Mouse (Mus musculus): Measurements from ENCODE around the gene Gm45521.

The Gm45521 gene

GRCm38 (mm10) chr14:7957049-7957448 lies at the start of gene Gm45521:
Gene Gm45521 (plus strand): TSS chr14:7957288.
- DNase-seq (ENCODE audit: inconsistent ontology term) = no peak

GRCm38 (mm10) chr14:7909472-7909871 lies 47.6 kb upstream of the Gm45521 start:
- DNase-seq (ENCODE audit: inconsistent ontology term) = no peak

- no peak for DNase-seq (ENCODE audit: inconsistent ontology term)
Measured at GRCm38 (mm10) chr14:7913842-7914241, 43.2 kb upstream of the Gm45521 start.

GRCm38 (mm10) chr14:7914461-7914860 lies 42.6 kb upstream of the Gm45521 start:
- no peak for DNase-seq (ENCODE audit: inconsistent ontology term)

- DNase-seq (ENCODE audit: inconsistent ontology term) = no peak
Measured at GRCm38 (mm10) chr14:7918150-7918991, 38.7 kb upstream of the Gm45521 start.

- no peak for DNase-seq (ENCODE audit: inconsistent ontology term)
Measured at GRCm38 (mm10) chr14:7919309-7919708, 37.8 kb upstream of the Gm45521 start.

DNA sequence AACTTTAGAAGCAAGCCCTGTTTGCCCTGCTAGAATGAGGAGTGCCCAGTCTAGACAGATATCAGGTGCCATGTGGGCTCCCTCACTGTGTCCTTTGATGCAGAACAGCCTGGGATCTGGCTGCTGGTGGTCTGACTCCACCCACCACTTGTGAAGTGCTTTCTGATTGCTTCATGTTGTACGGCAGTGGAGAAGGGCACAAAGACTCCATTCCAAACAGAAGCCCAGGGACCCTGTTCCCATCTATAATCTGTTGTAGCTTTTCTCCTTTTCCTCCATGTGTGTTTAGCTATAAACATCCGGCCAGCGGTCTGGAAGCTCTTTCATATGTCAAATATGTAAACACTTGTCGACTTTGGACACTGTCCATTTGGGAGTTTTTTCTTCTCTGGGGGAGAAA lies 37.2 kb upstream of the Gm45521 start:
- DNase-seq (ENCODE audit: inconsistent ontology term) = no peak

DNA sequence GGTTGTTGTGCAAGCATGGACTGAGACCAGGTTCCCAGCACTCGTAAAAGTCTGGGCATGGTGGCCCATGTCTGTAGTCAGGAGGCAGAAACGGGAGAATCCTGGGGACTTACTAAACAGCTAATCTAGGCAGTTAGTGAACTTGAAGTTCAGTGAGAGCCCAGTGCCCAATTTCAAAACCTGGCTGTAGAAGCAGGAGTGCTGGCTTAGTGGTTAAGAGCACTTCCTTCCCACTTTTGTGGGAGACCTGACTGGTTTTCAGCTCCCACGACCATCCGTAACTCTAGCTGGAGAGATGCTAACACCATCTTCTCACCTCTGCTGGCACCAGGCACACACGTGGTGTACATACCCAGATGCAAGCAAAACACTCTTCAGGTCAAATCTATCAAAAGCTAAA lies 35.6 kb upstream of the Gm45521 start:
- DNase-seq (ENCODE audit: inconsistent ontology term) = no peak

DNA sequence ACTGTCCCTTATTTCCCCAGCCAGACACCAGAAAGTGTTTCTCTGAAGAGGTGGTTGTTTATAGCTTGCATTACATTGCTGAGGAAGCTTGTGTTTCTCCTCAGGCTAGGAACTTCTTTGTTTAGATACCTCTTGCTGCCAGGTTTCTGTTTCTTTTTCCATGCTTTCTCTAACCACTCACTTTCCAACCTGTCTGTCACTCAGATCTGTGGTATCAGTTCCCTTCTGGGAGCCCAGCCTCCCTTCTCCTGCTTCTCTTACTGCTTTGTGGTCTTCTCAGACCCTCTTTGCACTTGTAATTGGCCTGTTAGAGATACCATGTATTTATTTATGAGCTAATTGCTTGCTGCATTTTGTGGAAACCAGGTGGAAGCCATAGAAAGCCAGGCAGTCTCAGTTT lies 33.5 kb upstream of the Gm45521 start:
- DNase-seq (ENCODE audit: inconsistent ontology term) = no peak

DNA sequence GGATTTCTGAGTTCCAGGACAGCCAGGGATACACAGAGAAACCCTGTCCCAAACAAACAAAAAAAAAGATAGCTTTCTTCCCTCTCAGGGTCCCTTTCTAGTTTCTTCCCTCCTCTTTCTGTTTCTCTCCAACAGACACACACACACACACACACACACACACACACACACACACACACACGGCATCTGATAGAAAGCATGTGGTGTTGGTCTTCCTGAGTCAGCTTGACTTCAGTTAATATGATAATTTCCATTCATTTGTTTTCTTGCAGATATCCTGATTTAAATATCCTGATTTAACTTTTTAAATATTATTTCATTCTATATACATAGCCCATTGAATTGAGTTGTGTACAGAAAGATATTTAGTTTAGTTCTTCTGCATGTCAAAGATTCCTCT lies 28.7 kb upstream of the Gm45521 start:
- no peak for DNase-seq (ENCODE audit: inconsistent ontology term)

GRCm38 (mm10) chr14:7929029-7929428 lies 28.1 kb upstream of the Gm45521 start:
- no peak for DNase-seq (ENCODE audit: inconsistent ontology term)

GRCm38 (mm10) chr14:7932151-7932550 lies 24.9 kb upstream of the Gm45521 start:
- DNase-seq (ENCODE audit: inconsistent ontology term) = no peak

DNA sequence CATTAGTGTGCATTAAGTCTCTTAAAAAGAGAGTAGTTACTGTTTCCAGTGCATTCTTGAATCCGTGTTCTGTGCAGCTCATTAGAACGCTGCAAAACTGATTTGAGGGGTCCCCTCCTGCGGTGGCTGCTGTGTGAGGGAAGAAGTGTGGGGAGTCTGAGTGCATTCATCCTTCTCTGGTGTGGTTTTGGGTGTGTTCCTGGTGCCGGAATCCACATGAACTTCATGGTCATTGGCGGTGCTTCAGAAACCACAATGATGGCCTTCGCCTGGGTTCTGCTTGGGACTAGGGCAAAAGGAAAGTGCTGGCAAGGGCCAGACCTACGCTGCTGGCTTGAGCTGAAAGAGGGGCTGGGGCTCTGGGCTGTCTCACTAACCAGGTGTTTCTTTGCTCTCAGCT lies 22.9 kb upstream of the Gm45521 start:
- DNase-seq (ENCODE audit: inconsistent ontology term) = peak; percentile 51

DNA sequence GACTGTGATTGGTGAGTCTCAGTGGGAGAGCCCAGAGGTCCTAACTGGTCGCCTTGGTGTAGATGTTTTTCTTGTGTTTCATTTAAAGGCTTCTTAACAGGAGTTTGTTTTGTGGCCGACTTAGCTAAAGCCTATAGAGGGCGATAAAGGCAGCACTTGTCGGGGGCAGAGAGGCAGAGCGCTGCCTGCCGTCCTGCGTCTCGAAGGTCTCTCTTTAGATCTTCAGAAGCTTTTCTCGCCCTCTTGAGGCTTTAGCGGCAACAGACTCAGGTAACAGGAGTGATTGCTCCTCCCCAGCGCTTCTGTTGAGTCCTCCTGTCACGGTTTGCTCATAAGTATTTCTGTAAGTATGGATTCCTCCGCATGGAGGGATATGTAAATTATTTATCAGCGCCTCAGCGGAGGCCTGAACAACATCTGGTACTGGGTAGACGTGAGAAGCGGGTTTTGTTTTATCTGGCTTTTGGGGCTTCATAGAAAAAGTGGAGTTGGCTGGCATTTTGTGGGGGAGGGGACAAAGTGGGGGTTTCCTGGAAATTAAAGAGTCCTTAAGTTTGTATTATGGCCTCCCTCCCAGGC lies 19.9 kb upstream of the Gm45521 start:
- DNase-seq (ENCODE audit: inconsistent ontology term) = no peak

DNA sequence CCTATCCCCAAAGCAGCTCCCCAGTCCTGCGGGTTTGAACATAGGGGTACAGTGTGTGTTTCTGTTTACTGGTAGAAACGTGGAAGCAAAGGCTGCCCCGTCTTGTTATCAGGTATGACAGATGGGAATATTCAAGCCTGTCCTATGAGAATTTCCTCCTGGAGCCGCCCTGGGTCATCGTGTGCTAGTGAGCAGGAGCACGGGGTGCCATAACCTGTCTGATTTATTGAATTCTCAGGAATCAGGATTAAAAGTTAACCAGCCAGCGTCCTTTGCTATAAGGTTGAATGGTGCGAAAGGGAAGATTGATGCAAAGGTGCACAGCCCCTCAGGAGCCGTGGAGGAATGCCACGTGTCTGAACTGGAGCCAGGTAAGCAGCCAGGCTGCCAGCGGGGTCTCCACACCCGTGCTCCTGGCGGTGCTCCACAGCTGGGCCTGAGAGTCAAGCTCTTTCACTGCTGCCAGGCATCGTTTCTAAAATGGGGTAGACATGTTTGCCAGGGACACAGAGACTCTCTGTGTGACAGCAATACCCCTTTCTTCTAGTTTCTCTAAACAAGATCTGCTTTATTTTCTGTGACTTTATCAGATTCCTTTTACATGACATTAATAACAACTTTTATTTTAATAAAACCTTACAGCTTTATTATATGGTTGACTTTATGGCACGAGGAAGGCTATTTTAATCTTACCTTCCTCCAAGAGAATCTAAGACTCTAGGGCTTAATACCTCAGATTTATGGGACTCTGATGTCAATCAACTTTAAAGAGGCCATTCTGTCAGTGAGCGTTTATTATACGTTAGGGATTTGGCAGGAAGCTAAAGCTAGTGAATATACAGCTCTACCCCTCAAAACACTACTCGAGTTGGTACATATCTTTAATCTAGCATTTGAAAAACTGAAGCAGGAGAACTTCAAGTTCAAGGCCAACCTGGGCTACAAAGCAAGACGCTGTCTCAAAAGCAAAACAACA lies 18.0 kb upstream of the Gm45521 start:
- no peak for DNase-seq (ENCODE audit: inconsistent ontology term)

- no peak for DNase-seq (ENCODE audit: inconsistent ontology term)
Measured at GRCm38 (mm10) chr14:7941413-7941812, 15.7 kb upstream of the Gm45521 start.

- DNase-seq (ENCODE audit: inconsistent ontology term) = peak; percentile 72
Measured at GRCm38 (mm10) chr14:7943101-7943800, 13.8 kb upstream of the Gm45521 start.

DNA sequence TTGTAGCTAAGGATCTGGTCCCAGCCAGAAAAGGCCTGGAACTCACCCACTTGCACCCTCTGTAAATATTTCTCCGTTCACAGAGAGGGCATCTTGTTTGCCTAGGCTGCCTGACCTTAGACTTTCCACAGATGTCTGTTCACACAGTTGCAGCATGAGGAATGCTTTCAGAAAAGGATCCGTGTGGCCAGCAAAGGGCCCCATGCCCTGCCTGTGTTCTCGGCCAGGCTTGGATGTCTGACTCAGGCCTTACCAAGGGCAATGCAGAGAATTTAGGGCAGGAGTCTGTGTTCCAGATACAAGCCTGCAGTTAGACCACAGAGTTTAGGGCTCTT lies 13.3 kb upstream of the Gm45521 start:
- peak; percentile 77 for DNase-seq (ENCODE audit: inconsistent ontology term)

DNA sequence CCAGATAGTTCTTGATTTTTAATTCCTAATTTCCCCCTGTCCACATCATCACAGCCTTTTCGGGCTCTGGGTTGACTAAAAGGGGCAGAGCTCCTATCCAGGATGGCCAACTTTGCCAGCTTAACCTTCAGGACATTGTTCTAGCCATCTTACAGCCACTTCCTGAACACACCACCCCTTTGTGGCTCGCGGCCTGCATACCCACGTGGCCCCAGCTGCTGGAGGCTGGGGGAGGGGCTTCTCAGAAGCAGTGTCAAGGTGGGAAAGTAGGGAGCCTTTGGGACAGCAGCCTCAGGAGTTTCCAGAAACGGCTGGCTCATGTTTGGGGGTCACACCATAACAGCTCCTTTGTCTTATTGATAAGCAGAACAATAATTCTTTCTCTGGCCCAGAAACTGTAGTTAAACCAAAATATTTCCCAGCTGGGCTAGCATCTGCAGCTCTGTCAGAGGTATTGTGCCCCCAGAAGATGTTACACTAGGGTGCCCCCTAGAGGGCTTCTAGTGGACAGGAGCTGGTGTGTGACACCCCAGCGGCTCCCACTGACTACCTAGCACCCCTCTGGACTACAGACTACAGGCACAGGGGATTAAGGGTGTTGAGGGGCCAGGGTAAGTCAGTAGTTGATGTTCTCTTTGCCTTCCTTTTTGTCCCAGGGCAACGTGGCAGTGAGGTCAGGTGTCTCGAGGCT lies 12.6 kb upstream of the Gm45521 start:
- no peak for DNase-seq (ENCODE audit: inconsistent ontology term)

- DNase-seq (ENCODE audit: inconsistent ontology term) = no peak
Measured at GRCm38 (mm10) chr14:7945261-7945660, 11.8 kb upstream of the Gm45521 start.

DNA sequence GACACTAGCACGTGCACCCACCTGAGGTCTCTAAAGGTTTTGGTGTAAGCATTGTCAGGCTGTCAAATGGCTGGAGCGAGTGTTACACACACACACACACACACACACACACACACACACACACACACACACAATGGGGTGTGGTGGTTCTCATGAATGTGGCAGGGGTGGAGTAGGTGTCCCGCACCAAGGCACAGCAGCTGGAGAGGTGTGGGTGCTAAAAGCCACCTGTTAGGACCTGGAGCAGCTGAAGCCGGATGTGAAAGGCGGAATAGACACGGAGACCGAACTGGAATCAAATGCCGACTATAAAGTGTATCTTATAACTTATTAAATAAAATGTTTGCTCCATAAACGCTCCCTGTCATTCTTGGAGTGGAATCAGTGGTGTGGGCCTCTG lies 5.9 kb upstream of the Gm45521 start:
- DNase-seq (ENCODE audit: inconsistent ontology term) = no peak

All from Muller cell, postnatal 12 days (primary cell).